Mouse (Mus musculus) forebrain, embryonic 14.5 days (tissue): ENCODE measurements around the gene Podxl2. TPM values are rescaled to one million over a fixed set of nuclear protein-coding genes. Genes with fewer than 3 reads are reported as not detected.
A peak's percentile ranks its signal among the peaks of the same experiment; 100 is the strongest.

Experiments
- ATAC-seq: fragments of 200-750 bp; cut with Nextera tagmentation; 2 replicates; pipeline ENCODE4 v1.8.0; 2017; ENCODE audit warnings: mild to moderate bottlenecking, moderate library complexity
- DNase-seq: peaks from one replicate; pipeline ENCODE4 v3.0.0-alpha.2; 2015; ENCODE audit warnings: low spot score
- H3K27ac ChIP-seq: fragments of 300-500 bp; sonication (generic); 2 replicates; pipeline ENCODE4 v1.5.1; 2014; ENCODE audit warnings: low read depth, mild to moderate bottlenecking, control low read depth, low read length, moderate library complexity
- H3K27me3 ChIP-seq: fragments of 300-500 bp; sonication (generic); replicated peaks from 2 replicates; pipeline ENCODE4 v1.6.1; 2014; ENCODE audit warnings: low read length, control low read depth, mixed read lengths; ENCODE audit not compliant: control insufficient read depth, insufficient read depth
- H3K36me3 ChIP-seq: fragments of 300-500 bp; sonication (generic); 2 replicates; pipeline ENCODE4 v1.6.1; 2014; ENCODE audit warnings: low read length, control low read depth; ENCODE audit not compliant: control insufficient read depth, insufficient read depth
- H3K4me1 ChIP-seq: fragments of 300-500 bp; sonication (generic); 2 replicates; pipeline ENCODE4 v1.6.1; 2014; ENCODE audit warnings: antibody characterized with exemption, low read length, control low read depth; ENCODE audit not compliant: control insufficient read depth, insufficient read depth
- H3K4me2 ChIP-seq: fragments of 300-500 bp; sonication (generic); 2 replicates; pipeline ENCODE4 v1.6.1; 2014; ENCODE audit warnings: mild to moderate bottlenecking, control low read depth, low read length
- H3K4me3 ChIP-seq: fragments of 300-500 bp; sonication (generic); 2 replicates; pipeline ENCODE4 v1.5.1; 2014; ENCODE audit warnings: low read depth, low read length, control low read depth
- H3K9ac ChIP-seq: fragments of 300-500 bp; sonication (generic); 2 replicates; pipeline ENCODE4 v1.6.1; 2014; ENCODE audit warnings: mild to moderate bottlenecking, low read length, control low read depth, moderate library complexity
- H3K9me3 ChIP-seq: fragments of 300-500 bp; sonication (generic); replicated peaks from 2 replicates; pipeline ENCODE4 v1.6.1; 2016; ENCODE audit warnings: low read length, control low read depth, mixed read lengths; ENCODE audit not compliant: control insufficient read depth
- WGBS: fragments of 180-500 bp; shearing (Covaris S2); extraction: QIAGEN DNeasy Blood & Tissue Kit; methylation state at CpG from one replicate; pipeline ENCODE4 v1.1.7; 2014; 5-methylcytosine and 5-hydroxymethylcytosine counted together
- polyA plus RNA-seq: library from polyadenylated mRNA; unstranded; fragments of >200 nt; fragmentation: Nextera tagmentation; extraction: Ambion mirVana; gene quantifications from 2 replicates; pipeline ENCODE4 v1.2.1, GENCODE M21; 2014

The Podxl2 gene
- polyA plus RNA-seq, 1 experiment from 2014 or later: 334 TPM

- Histone ChIP-seq H3K4me2 (no peak overlapping the region), H3K27ac (no peak overlapping the region), H3K27me3 (no peaks in the 10 kb centered on the region), H3K9me3 (no peaks in the 10 kb centered on the region), H3K9ac (no peak overlapping the region), H3K36me3 (peaks cover 37% of the 10 kb centered on the region), H3K4me1 (peaks cover 5% of the 10 kb centered on the region), H3K4me3 (no peak overlapping the region)
- DNase-seq: no peak
- 89% methylated on average over 10 of the region's 10 CpGs for WGBS
- no peak for ATAC-seq
These were observed 36.2 kb downstream of the Podxl2 start for GRCm38 (mm10) chr6:88838613-88839012.

GRCm38 (mm10) chr6:88837999-88838398, 36.8 kb downstream of the Podxl2 start:
- Histone ChIP-seq H3K9ac (no peak overlapping the region), H3K4me2 (no peak overlapping the region), H3K27me3 (no peaks in the 10 kb centered on the region), H3K36me3 (peaks cover 37% of the 10 kb centered on the region), H3K9me3 (no peaks in the 10 kb centered on the region), H3K4me1 (peaks cover 5% of the 10 kb centered on the region), H3K4me3 (no peak overlapping the region), H3K27ac (no peak overlapping the region)
- WGBS: 89% methylated on average over 12 of the region's 12 CpGs
- no peak for DNase-seq
- ATAC-seq: no peak

DNA sequence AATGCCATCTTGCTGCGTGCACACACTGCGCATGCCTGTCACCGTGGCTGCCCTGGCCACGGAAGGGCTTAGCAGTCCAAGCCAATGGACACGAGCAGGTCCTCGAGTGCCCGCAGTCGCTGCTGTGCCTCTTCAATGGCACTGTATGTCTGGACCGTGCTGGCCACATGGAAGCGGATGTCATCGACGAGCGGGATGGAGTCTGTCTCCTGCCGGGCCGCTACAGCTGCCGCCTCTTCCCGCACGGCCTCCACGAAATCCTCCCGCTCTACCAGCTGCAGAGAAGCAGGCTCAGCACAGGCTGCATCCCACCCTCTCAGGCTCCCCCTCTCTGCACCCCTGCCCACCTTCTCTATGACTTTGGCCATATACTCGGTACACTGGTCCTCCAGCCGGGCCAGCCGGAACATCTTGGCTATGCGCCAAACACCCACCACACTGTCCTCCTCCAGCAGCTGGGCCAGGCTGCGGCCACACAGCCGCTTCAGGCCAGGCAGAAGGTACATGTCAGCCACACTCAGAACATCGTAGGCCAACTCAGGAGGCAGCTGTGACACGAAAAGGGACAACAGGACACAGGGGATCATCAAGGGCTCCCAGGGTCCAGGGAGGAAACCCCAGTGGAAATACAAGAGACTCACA, 38.5 kb downstream of the Podxl2 start:
- ATAC-seq: no peak
- H3K27ac ChIP-seq: no peak overlapping the region
- WGBS: 90% methylated on average over 28 of the region's 28 CpGs
- H3K4me1 ChIP-seq: peaks cover 6% of the 10 kb centered on the region
- no peak overlapping the region for H3K4me3 ChIP-seq
- no peak overlapping the region for H3K9ac ChIP-seq
- DNase-seq: no peak
- peaks cover 37% of the 10 kb centered on the region for H3K36me3 ChIP-seq
- H3K9me3 ChIP-seq: no peaks in the 10 kb centered on the region
- H3K27me3 ChIP-seq: no peaks in the 10 kb centered on the region
- no peak overlapping the region for H3K4me2 ChIP-seq

DNA sequence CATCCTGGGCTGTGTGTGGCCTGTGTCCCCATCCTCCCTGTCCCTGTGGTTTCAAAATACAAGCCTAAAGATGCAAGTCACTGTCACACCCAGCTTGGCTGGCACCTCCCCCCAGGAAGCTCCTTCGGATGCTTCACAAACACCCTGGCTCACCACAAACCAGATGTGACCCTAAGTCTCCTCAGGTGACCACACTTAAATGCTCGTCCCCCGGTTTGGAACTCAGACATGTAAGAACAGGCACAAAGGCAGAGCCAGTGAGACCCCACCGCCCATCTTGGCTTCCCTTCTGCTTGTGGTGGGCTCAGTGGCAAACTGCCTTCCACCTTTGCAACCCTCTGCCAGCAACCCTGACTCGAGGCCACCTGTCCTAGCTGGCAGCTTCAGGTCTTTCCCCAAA, 39.8 kb downstream of the Podxl2 start:
- DNase-seq (no peak), ATAC-seq (no peak)
- Histone ChIP-seq H3K27ac (no peak overlapping the region), H3K27me3 (no peaks in the 10 kb centered on the region), H3K36me3 (peaks cover 37% of the 10 kb centered on the region), H3K9ac (no peak overlapping the region), H3K4me1 (peaks cover 3% of the 10 kb centered on the region; the same call in 1 of the 2 replicates), H3K4me3 (no peak overlapping the region), H3K4me2 (no peak overlapping the region), H3K9me3 (no peaks in the 10 kb centered on the region)
- WGBS: 82% methylated on average over 5 of the region's 5 CpGs

- Histone ChIP-seq H3K9me3 (no peaks in the 10 kb centered on the region), H3K4me2 (no peak overlapping the region), H3K36me3 (peaks cover 29% of the 10 kb centered on the region), H3K4me3 (no peak overlapping the region), H3K27ac (no peak overlapping the region), H3K9ac (no peak overlapping the region), H3K4me1 (peaks cover 3% of the 10 kb centered on the region; the same call in 1 of the 2 replicates), H3K27me3 (no peaks in the 10 kb centered on the region)
- no peak; the same call in 1 of the 2 replicates for ATAC-seq
- no peak for DNase-seq
- WGBS: 90% methylated on average over 5 of the region's 5 CpGs
These were observed 41.3 kb downstream of the Podxl2 start for GRCm38 (mm10) chr6:88833340-88834140.

DNA sequence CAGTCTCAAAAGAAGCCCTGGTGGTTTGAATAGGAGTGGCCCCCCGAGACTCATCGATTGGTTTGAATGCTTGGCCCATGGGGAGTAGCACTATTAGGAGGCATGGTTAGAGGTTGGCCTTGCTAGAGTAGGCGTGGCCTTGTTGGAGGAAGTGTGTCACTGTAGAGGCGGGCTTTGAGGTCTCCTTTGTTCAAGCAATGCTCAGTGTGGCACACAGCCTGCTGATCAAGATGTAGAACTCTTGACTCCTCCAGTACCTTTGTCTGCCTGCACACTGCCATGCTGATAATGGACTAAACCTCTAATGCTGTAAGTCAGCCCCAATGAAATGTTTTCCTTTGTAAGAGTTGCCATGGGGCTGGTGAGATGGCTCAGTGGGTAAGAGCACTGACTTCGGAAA, 42.2 kb downstream of the Podxl2 start:
- 65% methylated on average over 5 of the region's 5 CpGs for WGBS
- peaks cover 20% of the 10 kb centered on the region for H3K36me3 ChIP-seq
- peak; percentile 65 for ATAC-seq

GRCm38 (mm10) chr6:88831456-88831855, 43.4 kb downstream of the Podxl2 start:
- no peak overlapping the region for H3K4me2 ChIP-seq
- H3K9me3 ChIP-seq: no peaks in the 10 kb centered on the region
- no peaks in the 10 kb centered on the region for H3K27me3 ChIP-seq
- WGBS: 25% methylated on average over 8 of the region's 8 CpGs
- H3K36me3 ChIP-seq: peaks cover 11% of the 10 kb centered on the region; the same call in 1 of the 2 replicates
- ATAC-seq (peak; percentile 60), DNase-seq (peak; percentile 93)
- H3K9ac ChIP-seq: no peak overlapping the region
- no peak overlapping the region for H3K27ac ChIP-seq
- H3K4me1 ChIP-seq: peaks cover 8% of the 10 kb centered on the region
- H3K4me3 ChIP-seq: no peak overlapping the region

More for the DNA sequence above, 42.2 kb downstream of the Podxl2 start:
- Histone ChIP-seq H3K4me3 (no peak overlapping the region), H3K4me2 (no peak overlapping the region), H3K9me3 (no peaks in the 10 kb centered on the region), H3K9ac (no peak overlapping the region), H3K4me1 (peaks cover 3% of the 10 kb centered on the region), H3K27ac (no peak overlapping the region), H3K27me3 (no peaks in the 10 kb centered on the region)
- DNase-seq: peak; percentile 30

- ATAC-seq: no peak
- H3K36me3 ChIP-seq: no peaks in the 10 kb centered on the region
- no peak overlapping the region for H3K27ac ChIP-seq
- H3K9ac ChIP-seq: no peak overlapping the region
- H3K9me3 ChIP-seq: no peaks in the 10 kb centered on the region
- 93% methylated on average over 6 of the region's 6 CpGs for WGBS
- no peak overlapping the region for H3K4me2 ChIP-seq
- H3K4me1 ChIP-seq: peaks cover 8% of the 10 kb centered on the region
- H3K4me3 ChIP-seq: no peak overlapping the region
- no peaks in the 10 kb centered on the region for H3K27me3 ChIP-seq
- no peak for DNase-seq
These were observed 44.6 kb downstream of the Podxl2 start for GRCm38 (mm10) chr6:88830112-88830702.

- H3K36me3 ChIP-seq: no peaks in the 10 kb centered on the region
- no peak overlapping the region for H3K4me3 ChIP-seq
- H3K9me3 ChIP-seq: no peaks in the 10 kb centered on the region
- no peaks in the 10 kb centered on the region for H3K27me3 ChIP-seq
- 92% methylated on average over 4 of the region's 4 CpGs for WGBS
- H3K27ac ChIP-seq: no peak overlapping the region
- peaks cover 8% of the 10 kb centered on the region for H3K4me1 ChIP-seq
- DNase-seq: no peak
- no peak overlapping the region for H3K4me2 ChIP-seq
- H3K9ac ChIP-seq: no peak overlapping the region
- ATAC-seq: no peak
These were observed 45.3 kb downstream of the Podxl2 start for GRCm38 (mm10) chr6:88829579-88829978.
